Mouse (Mus musculus) splenic B cell, adult 2 months (primary cell): ENCODE measurements around the gene Hist2h3b.
"Not testable (repeated sequence)": the region's sequence is repeated elsewhere in the genome, so short reads cannot be mapped to it uniquely, and the experiment has no call there.

Source experiments
- DNase-seq: peaks from one replicate; pipeline ENCODE4 v3.0.0-alpha.2; 2011; ENCODE audit warnings: low read depth, low spot score
- H3K27me3 ChIP-seq: 2 replicates; pipeline ENCODE4 v1.6.1; 2012; ENCODE audit warnings: mild to moderate bottlenecking, low read length, moderate library complexity, mixed read lengths; ENCODE audit not compliant: control insufficient read depth, poor library complexity, insufficient read depth, severe bottlenecking
- H3K36me3 ChIP-seq: 2 replicates; pipeline ENCODE4 v1.6.1; 2012; ENCODE audit warnings: mild to moderate bottlenecking, low read length, moderate library complexity, mixed read lengths; ENCODE audit not compliant: control insufficient read depth, poor library complexity, insufficient read depth, severe bottlenecking

The Hist2h3b gene

DNA sequence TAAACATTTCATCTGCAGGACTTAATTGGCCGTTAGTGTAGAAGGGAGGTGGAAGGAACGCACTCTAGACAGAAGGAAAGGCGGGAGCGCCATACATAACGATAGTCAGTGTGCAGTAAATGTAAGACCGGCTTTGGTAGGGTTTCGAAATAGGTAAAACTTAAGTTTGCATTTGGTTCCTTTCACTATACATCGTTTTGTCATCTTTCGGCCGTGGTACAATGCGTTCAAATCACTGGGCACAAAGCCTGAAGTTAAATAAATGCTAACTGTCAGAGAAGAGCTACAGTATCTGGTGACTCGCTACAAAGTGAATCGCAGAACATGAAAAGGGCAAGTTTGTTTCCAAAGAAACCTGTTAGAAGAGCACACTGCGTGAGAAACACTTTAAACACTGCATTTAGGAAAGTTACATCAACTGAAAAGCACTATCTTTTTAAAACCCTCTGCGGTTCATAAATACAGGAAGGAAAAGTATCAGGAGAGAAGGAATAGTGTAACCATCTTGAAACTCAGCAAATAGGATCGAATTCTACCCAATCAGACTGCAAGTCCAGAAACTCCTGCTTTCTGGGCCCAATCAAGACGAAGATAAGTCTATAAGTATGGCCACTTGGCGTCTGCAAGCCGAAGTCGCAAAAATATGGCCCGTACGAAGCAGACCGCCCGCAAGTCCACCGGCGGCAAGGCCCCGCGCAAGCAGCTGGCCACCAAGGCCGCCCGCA lies at the start of gene Hist2h3b:
Gene Hist2h3b, plus strand, starts transcription at position 604 of the 725 bp plus-strand sequence.
- peak; percentile 89 for DNase-seq
- no peaks in the 10 kb centered on the region for H3K36me3 ChIP-seq
- H3K27me3 ChIP-seq: no peaks in the 10 kb centered on the region

DNA sequence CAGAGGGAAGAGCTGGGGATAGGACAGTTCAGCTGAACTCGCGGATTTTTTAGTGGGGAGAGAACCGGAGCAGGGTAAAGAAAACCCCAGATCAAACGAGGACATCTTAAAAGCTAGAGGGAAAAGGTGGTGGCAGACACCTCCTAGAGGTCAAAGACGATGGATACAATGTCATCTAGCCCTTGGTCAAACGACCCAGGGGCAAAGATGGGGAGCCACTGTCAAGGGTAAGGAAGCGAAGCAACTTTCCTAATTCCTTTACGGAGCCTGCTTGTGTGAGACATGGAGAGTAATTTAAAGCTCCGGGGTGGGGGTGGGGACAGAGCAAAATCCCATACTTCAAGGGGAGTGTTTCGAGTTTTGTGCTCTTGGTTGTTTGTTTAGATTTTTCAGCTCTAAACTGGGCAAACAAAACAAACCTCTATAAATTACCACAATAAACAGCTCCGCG lies 49.2 kb upstream of the Hist2h3b start:
- Histone ChIP-seq H3K36me3 (no peaks in the 10 kb centered on the region; the same call in 1 of the 2 replicates), H3K27me3 (no peaks in the 10 kb centered on the region)
- DNase-seq: peak; percentile 75

DNA sequence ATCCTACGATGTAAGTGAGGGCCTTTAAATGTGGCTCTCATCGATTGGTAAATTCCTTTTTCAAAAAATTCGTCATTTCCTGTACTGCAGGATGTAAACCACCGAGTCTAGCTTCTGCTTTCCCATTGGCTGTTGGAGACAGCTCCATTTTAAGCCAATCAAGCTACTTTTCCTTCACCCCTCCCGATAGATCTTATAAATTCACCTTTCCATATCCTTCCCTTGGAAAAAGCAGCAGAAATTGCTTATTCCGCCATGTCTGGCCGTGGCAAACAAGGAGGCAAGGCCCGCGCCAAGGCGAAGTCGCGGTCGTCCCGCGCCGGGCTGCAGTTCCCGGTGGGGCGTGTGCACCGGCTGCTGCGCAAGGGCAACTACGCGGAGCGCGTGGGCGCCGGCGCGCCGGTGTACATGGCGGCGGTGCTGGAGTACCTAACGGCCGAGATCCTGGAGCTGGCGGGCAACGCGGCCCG lies 48.8 kb upstream of the Hist2h3b start, which contains the start of the genes Bola1 and Hist2h2ab:
Gene Bola1, minus strand, starts transcription at position 49 of the 470 bp plus-strand sequence.
Gene Hist2h2ab, plus strand, starts transcription at position 205 of the 470 bp plus-strand sequence.
- no peaks in the 10 kb centered on the region; the same call in 1 of the 2 replicates for H3K36me3 ChIP-seq
- DNase-seq: peak; percentile 89

DNA sequence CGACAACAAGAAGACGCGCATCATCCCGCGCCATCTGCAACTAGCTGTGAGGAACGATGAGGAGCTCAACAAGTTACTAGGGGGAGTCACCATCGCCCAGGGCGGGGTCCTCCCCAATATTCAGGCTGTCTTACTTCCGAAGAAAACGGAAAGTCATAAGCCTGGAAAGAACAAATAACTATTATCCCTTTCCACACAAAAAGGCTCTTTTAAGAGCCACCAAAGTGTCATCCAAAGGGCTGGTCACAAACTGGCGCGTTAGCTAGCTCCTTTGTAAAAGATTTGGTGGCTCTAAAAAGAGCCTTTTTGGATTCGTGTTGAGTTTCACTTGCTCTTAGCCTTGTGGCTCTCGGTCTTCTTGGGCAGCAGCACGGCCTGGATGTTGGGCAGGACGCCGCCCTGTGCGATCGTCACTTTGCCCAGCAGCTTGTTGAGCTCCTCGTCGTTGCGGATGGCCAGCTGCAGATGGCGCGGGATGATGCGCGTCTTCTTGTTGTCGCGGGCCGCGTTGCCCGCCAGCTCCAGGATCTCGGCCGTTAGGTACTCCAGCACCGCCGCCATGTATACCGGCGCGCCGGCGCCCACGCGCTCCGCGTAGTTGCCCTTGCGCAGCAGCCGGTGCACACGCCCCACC lies 48.2 kb upstream of the Hist2h3b start:
- not testable (repeated sequence) for H3K36me3 ChIP-seq, H3K27me3 ChIP-seq
- DNase-seq: peak; percentile 58

More for the DNA sequence above, 48.8 kb upstream of the Hist2h3b start, which contains the start of the genes Bola1 and Hist2h2ab:
- H3K27me3 ChIP-seq: no peaks in the 10 kb centered on the region

DNA sequence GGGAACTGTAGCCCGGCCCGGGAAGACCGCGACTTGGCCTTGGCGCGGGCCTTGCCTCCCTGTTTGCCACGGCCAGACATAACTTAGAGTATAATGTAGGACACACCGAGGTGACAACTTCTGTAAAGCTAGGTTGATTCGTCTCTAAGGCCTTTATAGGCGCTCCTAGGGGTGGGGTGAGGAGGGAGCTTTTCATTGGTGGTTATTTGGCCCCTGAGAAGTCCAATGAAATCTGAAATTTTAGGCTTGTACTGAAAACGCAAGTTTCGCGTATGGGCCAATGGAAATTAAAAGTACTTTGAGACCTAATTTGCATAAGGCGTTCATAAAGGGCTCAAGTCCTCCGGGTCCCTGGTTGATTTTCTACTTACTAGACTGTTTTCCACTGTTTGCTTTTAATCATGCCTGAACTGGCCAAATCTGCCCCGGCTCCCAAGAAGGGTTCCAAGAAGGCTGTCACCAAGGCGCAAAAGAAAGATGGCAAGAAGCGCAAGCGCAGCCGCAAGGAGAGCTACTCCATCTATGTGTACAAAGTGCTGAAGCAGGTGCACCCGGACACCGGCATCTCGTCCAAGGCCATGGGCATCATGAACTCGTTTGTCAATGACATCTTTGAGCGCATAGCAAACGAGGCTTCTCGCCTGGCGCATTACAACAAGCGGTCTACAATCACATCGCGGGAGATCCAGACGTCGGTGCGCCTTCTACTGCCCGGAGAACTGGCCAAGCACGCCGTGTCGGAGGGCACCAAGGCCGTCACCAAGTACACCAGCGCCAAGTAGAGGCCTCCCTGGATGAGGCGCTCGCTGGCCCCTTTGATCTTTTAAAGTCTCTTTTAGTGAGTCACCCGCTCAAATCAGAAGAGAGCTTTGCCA lies 47.5 kb upstream of the Hist2h3b start, which contains the start of the genes Hist2h2ac and Hist2h2be:
Gene Hist2h2ac, minus strand, starts transcription at position 116 of the 875 bp plus-strand sequence.
Gene Hist2h2be, plus strand, starts transcription at position 355 of the 875 bp plus-strand sequence.
- DNase-seq: peak; percentile 96
- Histone ChIP-seq H3K36me3 (no peaks in the 10 kb centered on the region; the same call in 1 of the 2 replicates), H3K27me3 (no peaks in the 10 kb centered on the region)

DNA sequence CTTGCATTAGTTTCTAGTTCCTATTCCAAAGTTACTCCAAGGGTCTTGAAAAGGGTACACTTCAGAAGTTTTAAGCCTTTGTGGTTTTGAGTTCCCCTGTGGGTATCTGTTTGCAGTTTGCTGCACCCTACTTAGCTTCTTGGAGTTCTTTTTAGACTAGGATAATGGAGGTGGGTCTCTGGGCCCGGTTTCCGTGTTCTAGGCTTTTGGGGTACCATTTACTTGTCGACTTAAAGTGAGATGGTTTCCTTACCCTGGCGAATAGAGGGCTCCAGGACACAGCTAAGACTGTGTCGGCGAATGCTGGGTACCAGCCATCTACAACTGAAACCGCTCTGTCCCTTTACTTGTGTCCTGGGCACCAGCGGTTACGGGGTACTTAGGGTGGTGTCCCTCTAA lies 46.8 kb upstream of the Hist2h3b start:
- H3K36me3 ChIP-seq: no peaks in the 10 kb centered on the region; the same call in 1 of the 2 replicates
- DNase-seq: peak; percentile 35
- H3K27me3 ChIP-seq: no peaks in the 10 kb centered on the region

DNA sequence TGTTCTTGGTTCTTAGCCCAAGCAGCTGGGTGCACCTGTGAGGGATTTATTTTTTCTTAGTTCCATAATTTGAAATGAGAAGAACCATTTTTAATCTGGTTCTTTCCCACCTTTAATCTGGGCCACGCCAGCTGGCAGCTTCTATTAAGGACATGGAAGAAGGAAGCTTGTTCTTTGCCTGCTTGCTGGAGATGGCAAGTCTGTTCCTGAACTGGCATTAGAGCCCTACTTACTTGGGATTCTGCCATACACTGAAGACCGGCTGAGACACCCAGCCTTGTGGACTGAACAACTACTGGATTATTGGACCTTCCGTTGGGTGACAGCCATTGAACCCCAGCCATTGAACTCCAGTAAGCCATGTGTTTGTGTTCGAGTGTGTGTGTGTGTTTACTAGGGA lies 45.7 kb upstream of the Hist2h3b start:
- no peak for DNase-seq
- Histone ChIP-seq H3K27me3 (no peaks in the 10 kb centered on the region), H3K36me3 (no peaks in the 10 kb centered on the region; the same call in 1 of the 2 replicates)

DNA sequence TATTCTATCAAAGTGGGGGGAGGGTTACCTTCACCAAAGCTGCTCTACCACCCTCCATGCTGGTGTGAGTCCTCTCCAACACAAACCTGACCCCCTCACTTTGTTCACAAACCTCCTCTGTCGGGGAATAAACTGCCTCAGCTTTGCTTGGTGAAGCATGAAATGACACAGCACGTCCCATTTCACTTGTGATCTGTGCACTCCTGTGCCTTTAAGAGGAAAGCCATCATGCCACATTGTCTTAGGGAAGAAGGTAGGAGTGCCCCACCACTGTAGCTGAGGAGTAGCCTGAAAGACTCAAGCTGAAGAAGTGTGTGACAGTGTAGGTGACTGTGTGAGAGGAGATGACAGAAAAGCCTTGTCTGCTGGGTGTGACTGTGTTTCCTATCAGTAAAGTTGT lies 43.0 kb upstream of the Hist2h3b start:
- DNase-seq: no peak
- Histone ChIP-seq H3K36me3 (no peaks in the 10 kb centered on the region; the same call in 1 of the 2 replicates), H3K27me3 (no peaks in the 10 kb centered on the region)

DNA sequence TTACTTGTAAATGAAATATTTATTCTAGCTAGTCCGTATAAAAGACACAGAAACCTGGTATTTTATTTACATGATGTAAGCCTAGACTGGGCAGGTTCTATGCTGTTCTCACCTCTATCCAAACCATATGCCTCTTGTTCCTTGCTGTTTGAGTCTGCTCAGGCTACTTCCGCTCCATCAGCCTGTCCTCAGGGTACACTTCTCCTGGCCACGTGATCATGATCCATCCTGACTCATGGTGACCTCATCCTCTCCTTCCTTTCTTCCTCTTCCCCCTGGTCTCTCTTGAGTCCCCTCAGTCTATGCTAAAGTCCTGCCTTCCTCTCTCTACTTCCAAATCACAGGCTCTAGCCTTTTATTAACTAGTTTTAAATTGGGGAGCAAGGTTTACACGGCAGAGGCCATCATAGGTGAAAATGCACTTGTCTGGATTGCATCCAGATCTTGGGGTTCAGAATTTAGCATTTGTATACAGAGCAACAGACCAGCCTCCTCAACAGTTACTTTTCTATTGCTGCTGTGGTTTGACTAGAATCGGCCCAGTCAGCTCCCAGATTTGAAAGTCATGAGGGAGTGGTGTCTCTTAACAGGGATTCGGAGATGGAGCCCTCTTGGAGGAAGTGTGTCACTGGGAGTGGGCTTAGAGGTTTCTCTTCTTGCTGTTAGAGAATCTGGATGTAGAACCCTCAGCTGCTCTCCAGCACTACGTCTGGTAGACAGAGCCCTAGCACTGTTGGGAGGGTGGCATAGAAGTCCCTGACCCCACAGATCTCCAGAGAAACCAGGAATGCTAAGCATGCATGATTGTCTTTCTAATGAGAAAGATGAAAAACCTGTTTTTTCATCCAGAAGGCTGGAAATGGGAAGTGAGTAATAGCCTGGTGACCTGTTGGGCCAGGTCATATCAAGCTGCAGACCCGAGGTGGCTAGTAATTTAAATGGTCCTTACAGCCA lies 41.5 kb upstream of the Hist2h3b start:
- no peak for DNase-seq
- Histone ChIP-seq H3K36me3 (no peaks in the 10 kb centered on the region; the same call in 1 of the 2 replicates), H3K27me3 (no peaks in the 10 kb centered on the region)

DNA sequence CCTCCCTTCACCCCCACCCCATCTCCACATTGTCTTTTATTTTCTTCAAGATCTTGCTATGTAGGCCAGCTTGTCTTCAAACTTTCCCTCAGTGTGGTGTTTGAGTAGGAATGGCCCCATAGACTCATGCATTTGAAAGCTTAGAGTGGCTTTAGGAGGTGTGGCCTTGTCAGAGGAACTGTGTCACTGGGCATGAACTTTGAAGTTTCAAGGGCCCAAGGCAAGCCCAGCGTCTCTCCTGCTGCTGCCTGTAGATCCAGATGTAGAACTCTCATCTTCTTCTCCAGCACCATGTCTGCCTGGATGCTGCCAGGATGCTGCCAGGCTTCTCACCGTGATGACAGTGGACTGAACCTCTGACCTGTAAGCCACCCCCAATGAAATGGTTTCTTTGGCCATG lies 39.6 kb upstream of the Hist2h3b start:
- H3K27me3 ChIP-seq: no peaks in the 10 kb centered on the region
- no peak for DNase-seq
- H3K36me3 ChIP-seq: no peaks in the 10 kb centered on the region

DNA sequence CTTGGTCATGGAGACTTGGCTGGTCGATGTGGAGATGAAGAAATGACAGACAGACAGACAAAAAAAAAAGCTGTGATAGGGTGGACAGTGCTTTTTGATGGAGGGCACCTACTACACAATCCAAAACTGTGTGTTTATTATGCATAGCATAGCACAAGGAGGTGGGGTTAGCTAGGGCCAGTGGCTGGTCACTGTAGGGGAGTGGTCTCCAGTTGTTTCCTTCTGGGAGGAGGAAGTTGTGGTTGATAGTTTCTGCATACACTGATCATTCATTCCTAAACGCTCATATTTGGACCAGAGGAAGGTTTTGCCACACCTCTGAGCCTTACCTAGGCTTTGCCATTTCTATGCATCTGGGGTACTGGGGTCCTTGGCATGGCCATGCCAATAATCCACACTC lies 38.0 kb upstream of the Hist2h3b start:
- Histone ChIP-seq H3K36me3 (no peaks in the 10 kb centered on the region), H3K27me3 (no peaks in the 10 kb centered on the region)
- no peak for DNase-seq

DNA sequence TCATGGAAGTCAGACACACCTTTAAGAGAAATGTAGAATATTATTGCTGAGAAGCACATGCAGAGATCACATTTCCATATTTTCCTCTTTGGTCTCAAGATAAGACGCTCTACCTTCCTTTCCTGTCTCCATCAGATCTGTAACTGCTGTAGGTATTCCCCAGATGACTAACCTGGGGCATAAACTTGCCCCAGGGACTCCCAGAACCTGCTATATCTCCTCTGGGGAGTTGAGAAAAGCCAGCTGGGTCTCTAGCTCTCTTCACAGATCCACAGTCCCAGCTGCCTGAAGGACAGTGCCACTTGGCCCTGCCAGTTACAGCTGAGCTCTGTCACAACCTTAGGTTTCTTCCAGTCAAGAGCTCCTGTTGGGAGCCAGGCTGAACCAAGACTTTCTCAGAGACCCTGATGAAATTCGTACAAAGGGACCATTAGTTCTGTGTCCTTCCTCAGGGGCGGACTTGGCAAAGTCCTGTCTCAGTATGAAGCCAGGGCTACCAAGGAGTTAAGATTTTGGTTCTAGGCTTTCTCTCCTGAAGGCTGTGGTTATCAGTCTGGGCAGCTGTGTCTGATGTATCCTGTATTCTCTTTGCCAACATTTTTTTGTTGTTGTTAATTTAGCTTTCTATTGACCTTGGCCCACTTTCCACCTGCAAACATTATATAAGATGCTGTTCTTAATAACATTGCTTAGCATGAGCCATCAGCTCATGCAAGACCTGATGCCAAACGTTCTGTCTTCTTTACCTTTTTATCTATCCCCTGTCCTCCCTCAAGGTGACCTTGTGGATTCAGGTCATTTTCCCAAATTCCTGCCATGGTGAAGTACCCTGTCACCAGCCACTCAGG lies 37.3 kb upstream of the Hist2h3b start:
- Histone ChIP-seq H3K27me3 (no peaks in the 10 kb centered on the region), H3K36me3 (no peaks in the 10 kb centered on the region)
- DNase-seq: no peak

DNA sequence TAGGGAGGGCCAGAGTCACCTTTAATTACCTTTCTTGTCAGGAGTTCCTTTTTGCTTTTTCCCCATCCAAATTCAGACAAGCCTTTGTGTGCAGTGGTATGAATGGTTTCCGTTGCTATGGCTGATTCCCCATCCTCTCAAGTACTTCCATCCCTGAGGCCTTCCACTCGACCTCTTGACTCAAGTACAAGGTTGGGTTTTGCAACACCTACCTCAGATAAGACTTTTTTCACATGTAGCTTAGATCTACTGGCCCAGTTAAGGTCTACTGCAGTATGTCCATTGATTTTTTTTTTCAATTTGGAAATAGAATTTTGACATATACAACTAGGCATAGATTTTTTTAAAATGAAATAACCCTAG lies 36.7 kb upstream of the Hist2h3b start:
- Histone ChIP-seq H3K27me3 (no peaks in the 10 kb centered on the region), H3K36me3 (no peaks in the 10 kb centered on the region)
- no peak for DNase-seq
